ENCODE assay signal across 33 mouse cellular contexts in genomic region chrX:58117761-58118426, GRCm38 (mm10).
A peak's percentile ranks its signal among the peaks of the same experiment; 100 is the strongest.
DNase-seq lines count a peak whose midpoint lies in the region; ATAC-seq and TF ChIP-seq lines count a peak whose summit lies in the region.
"Had no signal": no experiment of that assay in that cellular context is flagged by ENCODE, and none has a peak within 500 bp of the region (broad histone marks: within the 10 kb centered on the region; RNA-seq: fewer than 3 reads in every experiment).

No protein-coding gene starts in this region.

- no peaks in the 10 kb centered on the region for H3K9me3 ChIP-seq in heart, embryonic 16.5 days (replicated peaks; ENCODE audit: control insufficient read depth, low read length)
- H3K9me3 ChIP-seq in heart, embryonic 10.5 days = no peaks in the 10 kb centered on the region
- no peaks in the 10 kb centered on the region for H3K9me3 ChIP-seq in lung, postnatal 0 days (ENCODE audit: low read length)
- H3K9me3 ChIP-seq: embryonic facial prominence, embryonic 13.5 days; forebrain, embryonic 10.5 days; forebrain, embryonic 15.5 days; G1E; hindbrain, embryonic 10.5 days; hindbrain, embryonic 15.5 days; kidney, embryonic 15.5 days; limb, embryonic 10.5 days; limb, embryonic 15.5 days; liver, embryonic 13.5 days; neural tube, embryonic 12.5 days had no signal

- peak; percentile 45; the same call in 1 of the 2 replicates for ATAC-seq in heart, embryonic 16.5 days (replicated peaks; ENCODE audit: extremely low read depth, insufficient read depth, low FRiP score)
- no peak for ATAC-seq in lung, postnatal 0 days
- ATAC-seq in megakaryocyte-erythroid progenitor cell, adult 5-6 weeks (replicated peaks; ENCODE audit: low FRiP score, low TSS enrichment, poor library complexity, severe bottlenecking) = no peak
- ATAC-seq: forebrain, embryonic 15.5 days; inflammation-experienced regulatory T-cells, adult 6 months had no signal

- no peak for TF ChIP-seq EP300 in lung, postnatal 0 days (IDR thresholded peaks at IDR 0.05)

- H3K27me3 ChIP-seq in heart, embryonic 16.5 days (ENCODE audit: control insufficient read depth, insufficient read depth, low read length) = no peaks in the 10 kb centered on the region
- no peaks in the 10 kb centered on the region for H3K27me3 ChIP-seq in heart, embryonic 10.5 days (ENCODE audit: insufficient read depth, poor library complexity, severe bottlenecking)
- no peaks in the 10 kb centered on the region for H3K27me3 ChIP-seq in lung, postnatal 0 days (replicated peaks; ENCODE audit: insufficient read depth, low read length)
- H3K27me3 ChIP-seq: embryonic facial prominence, embryonic 13.5 days; forebrain, embryonic 15.5 days; hindbrain, embryonic 15.5 days; kidney, embryonic 15.5 days; limb, embryonic 15.5 days; liver, embryonic 13.5 days; neural tube, embryonic 12.5 days had no signal

- no peak overlapping the region for H3K4me2 ChIP-seq in heart, embryonic 16.5 days (ENCODE audit: low read depth, low read length)
- H3K4me2 ChIP-seq in lung, postnatal 0 days (replicated peaks; ENCODE audit: low read depth, low read length) = no peak overlapping the region
- H3K4me2 ChIP-seq: embryonic facial prominence, embryonic 13.5 days; forebrain, embryonic 15.5 days; heart, embryonic 11.5 days; hindbrain, embryonic 15.5 days; kidney, embryonic 15.5 days; limb, embryonic 15.5 days; liver, embryonic 13.5 days; midbrain, embryonic 11.5 days; neural tube, embryonic 12.5 days had no signal

- no peak for DNase-seq in heart, embryonic 10.5 days (ENCODE audit: low spot score)
- DNase-seq in right cerebral cortex, adult 2 months (ENCODE audit: low spot score in 2 of 2) = peak; percentile 2 to 14
- no peak for DNase-seq in right cerebral cortex, postnatal 14 days
- peak; percentile 18 to 30 for DNase-seq in left cerebral cortex, postnatal 36 days (ENCODE audit: low spot score in 2 of 2)
- DNase-seq in lung, postnatal 0 days (ENCODE audit: low spot score) = no peak
- DNase-seq: adrenal gland, adult 8-10 months; cerebellum, adult 11 months; cerebellum, adult 9-11 months; gastrocnemius, postnatal 25 days; heart, adult 11 months; kidney, adult 18-20 months; kidney, postnatal 25 days; liver, embryonic 13.5 days; lung, adult 2 months; thymus, adult 2 months; thymus, postnatal 4 days had no signal

- no peaks in the 10 kb centered on the region for H3K4me1 ChIP-seq in heart, embryonic 16.5 days (ENCODE audit: control insufficient read depth, insufficient read depth, low read length)
- H3K4me1 ChIP-seq in heart, embryonic 10.5 days = no peaks in the 10 kb centered on the region
- H3K4me1 ChIP-seq in lung, postnatal 0 days (ENCODE audit: insufficient read depth, low read depth, low read length) = no peaks in the 10 kb centered on the region
- H3K4me1 ChIP-seq: embryonic facial prominence, embryonic 13.5 days; forebrain, embryonic 15.5 days; hindbrain, embryonic 15.5 days; kidney, embryonic 15.5 days; limb, embryonic 10.5 days; limb, embryonic 15.5 days; liver, embryonic 13.5 days; neural tube, embryonic 12.5 days had no signal

- no peak overlapping the region for H3K4me3 ChIP-seq in heart, embryonic 16.5 days (ENCODE audit: low read length)
- no peak overlapping the region for H3K4me3 ChIP-seq in heart, embryonic 10.5 days
- H3K4me3 ChIP-seq in lung, postnatal 0 days (ENCODE audit: low read depth, low read length) = no peak overlapping the region
- H3K4me3 ChIP-seq: embryonic facial prominence, embryonic 13.5 days; forebrain, embryonic 10.5 days; forebrain, embryonic 15.5 days; hindbrain, embryonic 10.5 days; hindbrain, embryonic 15.5 days; kidney, embryonic 15.5 days; limb, embryonic 10.5 days; limb, embryonic 15.5 days; liver, embryonic 13.5 days; myocyte; neural tube, embryonic 12.5 days had no signal

- H3K27ac ChIP-seq in heart, embryonic 16.5 days (ENCODE audit: low read length) = no peak overlapping the region
- H3K27ac ChIP-seq in heart, embryonic 10.5 days = no peak overlapping the region
- no peak overlapping the region for H3K27ac ChIP-seq in lung, postnatal 0 days (ENCODE audit: low read length)
- H3K27ac ChIP-seq: embryonic facial prominence, embryonic 13.5 days; forebrain, embryonic 10.5 days; forebrain, embryonic 15.5 days; hindbrain, embryonic 10.5 days; hindbrain, embryonic 15.5 days; kidney, embryonic 15.5 days; limb, embryonic 10.5 days; limb, embryonic 15.5 days; liver, embryonic 13.5 days; neural tube, embryonic 12.5 days; stomach, postnatal 0 days had no signal

- no peak overlapping the region for H3K9ac ChIP-seq in heart, embryonic 16.5 days (ENCODE audit: low read length)
- no peak overlapping the region for H3K9ac ChIP-seq in lung, postnatal 0 days (replicated peaks; ENCODE audit: low read depth)
- H3K9ac ChIP-seq: embryonic facial prominence, embryonic 13.5 days; forebrain, embryonic 15.5 days; hindbrain, embryonic 15.5 days; kidney, embryonic 15.5 days; limb, embryonic 15.5 days; liver, embryonic 13.5 days; neural tube, embryonic 12.5 days had no signal

- intact Hi-C loops in left cerebral cortex, postnatal 36 days (cut with DNase I) = no loop called here

- TF ChIP-seq CTCF in lung, postnatal 0 days (IDR thresholded peaks at IDR 0.05) = no peak

- H3K36me3 ChIP-seq in heart, embryonic 16.5 days (ENCODE audit: control insufficient read depth, insufficient read depth) = no peaks in the 10 kb centered on the region
- H3K36me3 ChIP-seq in heart, embryonic 10.5 days = no peaks in the 10 kb centered on the region
- H3K36me3 ChIP-seq in lung, postnatal 0 days (ENCODE audit: insufficient read depth, low read length) = no peaks in the 10 kb centered on the region
- H3K36me3 ChIP-seq: embryonic facial prominence, embryonic 13.5 days; forebrain, embryonic 10.5 days; forebrain, embryonic 15.5 days; G1E; hindbrain, embryonic 10.5 days; hindbrain, embryonic 15.5 days; kidney, embryonic 15.5 days; limb, embryonic 10.5 days; limb, embryonic 15.5 days; liver, embryonic 13.5 days; neural tube, embryonic 12.5 days had no signal

- WGBS in heart, embryonic 16.5 days = 55% methylated on average over 8 of the region's 8 CpGs
- 79% methylated on average over 8 of the region's 8 CpGs for WGBS in heart, embryonic 10.5 days
- WGBS in lung, postnatal 0 days = 61% methylated on average over 8 of the region's 8 CpGs

Comparison
In these comparisons a context has a peak if more than half of its experiments do, and no peak if none do; other contexts are left out.
1. DNase-seq: peak in right cerebral cortex, adult 2 months (2 of 2) and left cerebral cortex, postnatal 36 days (2 of 2); none in heart, embryonic 10.5 days (single experiment), right cerebral cortex, postnatal 14 days (single experiment) and lung, postnatal 0 days (single experiment).